Mouse (Mus musculus) CD4-positive, CD25-positive, alpha-beta regulatory T cell, adult 4 months (primary cell): ENCODE measurements around the gene Bank1. TPM values are rescaled to one million over a fixed set of nuclear protein-coding genes. Genes with fewer than 3 reads are reported as not detected.

Source experiments
- ATAC-seq: one replicate; pipeline ENCODE4 v1.8.0; 2017
- polyA plus RNA-seq, 2 experiments: library from polyadenylated mRNA; unstranded; fragments of 100-300 nt; shearing (Covaris generic); gene quantifications; one replicate each; pipeline ENCODE4 v1.2.1; 2017

Bank1 gene
- polyA plus RNA-seq, 2 experiments from 2014 or later, result 7.1 to 13.9 TPM

GRCm38 (mm10) chr3:136100973-136101500 lies 224.8 kb downstream of the Bank1 start:
- ATAC-seq, result peak; percentile 80

- ATAC-seq, result peak; percentile 48
Observed at GRCm38 (mm10) chr3:136100292-136100691, 225.6 kb downstream of the Bank1 start.

- peak; percentile 45 for ATAC-seq
Observed at GRCm38 (mm10) chr3:136086948-136087660, 238.8 kb downstream of the Bank1 start.

- peak; percentile 74 for ATAC-seq
Observed at GRCm38 (mm10) chr3:136086431-136086830, 239.4 kb downstream of the Bank1 start.

GRCm38 (mm10) chr3:136085077-136085476 lies 240.8 kb downstream of the Bank1 start:
- ATAC-seq, result no peak

GRCm38 (mm10) chr3:136084066-136084465 lies 241.8 kb downstream of the Bank1 start:
- ATAC-seq, result no peak

- ATAC-seq, result no peak
Observed at GRCm38 (mm10) chr3:136081264-136081663, 244.6 kb downstream of the Bank1 start.

GRCm38 (mm10) chr3:136078535-136078934 lies 247.3 kb downstream of the Bank1 start:
- no peak for ATAC-seq

GRCm38 (mm10) chr3:136070394-136070793 lies 255.5 kb downstream of the Bank1 start:
- ATAC-seq, result peak; percentile 68

- ATAC-seq, result no peak
Observed at GRCm38 (mm10) chr3:136061907-136062306, 264.0 kb downstream of the Bank1 start.

- ATAC-seq, result no peak
Observed at GRCm38 (mm10) chr3:136050635-136051034, 275.2 kb downstream of the Bank1 start.

GRCm38 (mm10) chr3:136050215-136050614 lies 275.7 kb downstream of the Bank1 start:
- no peak for ATAC-seq

GRCm38 (mm10) chr3:136048026-136048425 lies 277.8 kb downstream of the Bank1 start:
- no peak for ATAC-seq

- ATAC-seq, result no peak
Observed at GRCm38 (mm10) chr3:136045381-136045780, 280.5 kb downstream of the Bank1 start.

- no peak for ATAC-seq
Observed at GRCm38 (mm10) chr3:136040041-136040440, 285.8 kb downstream of the Bank1 start.

GRCm38 (mm10) chr3:136039446-136039845 lies 286.4 kb downstream of the Bank1 start:
- ATAC-seq, result no peak

- ATAC-seq, result no peak
Observed at GRCm38 (mm10) chr3:136037254-136037653, 288.6 kb downstream of the Bank1 start.

GRCm38 (mm10) chr3:136035784-136036183 lies 290.1 kb downstream of the Bank1 start:
- ATAC-seq, result no peak

GRCm38 (mm10) chr3:136024876-136025275 lies 301.0 kb downstream of the Bank1 start:
- no peak for ATAC-seq

- no peak for ATAC-seq
Observed at GRCm38 (mm10) chr3:136017517-136017916, 308.3 kb downstream of the Bank1 start.

GRCm38 (mm10) chr3:136010616-136011015 lies 315.2 kb downstream of the Bank1 start:
- no peak for ATAC-seq

GRCm38 (mm10) chr3:136007846-136008245 lies 318.0 kb downstream of the Bank1 start:
- ATAC-seq, result no peak

- ATAC-seq, result no peak
Observed at GRCm38 (mm10) chr3:136007081-136007828, 318.6 kb downstream of the Bank1 start.
